Mouse (Mus musculus) left cerebral cortex, adult 2 months (tissue): ENCODE measurements at regions not wholly inside any gene's neighbourhood (a gene's known extent, or its start where the extent isn't known, plus 50 kb on each side); places are given as distances from the start of the nearest gene placed in this dataset.

ENCODE experiments used
- DNase-seq, 2 experiments: peaks; one replicate each; pipeline ENCODE4 v3.0.0; 2021 to 2022; ENCODE audit warnings: low spot score in 2 of 2, mixed read lengths in 1 of 2; ENCODE audit errors: extremely low spot score in 1 of 2
- H3K27ac ChIP-seq: fragments of 200-600 bp; 2 replicates; pipeline ENCODE4 v1.8.1; 2022
- H3K4me3 ChIP-seq: fragments of 200-600 bp; 2 replicates; pipeline ENCODE4 v1.8.1; 2022
- CTCF ChIP-seq: fragments of 200-600 bp; IDR thresholded peaks from 2 replicates; pipeline ENCODE4 v1.8.1; 2022; ENCODE audit warnings: antibody characterized with exemption, mild to moderate bottlenecking, moderate library complexity
- intact Hi-C: fragments of 180-260 bp; cut with DNase I; formaldehyde crosslinking; loops from one replicate; pipeline ENCODE4 v1.15.1; 2025

DNA sequence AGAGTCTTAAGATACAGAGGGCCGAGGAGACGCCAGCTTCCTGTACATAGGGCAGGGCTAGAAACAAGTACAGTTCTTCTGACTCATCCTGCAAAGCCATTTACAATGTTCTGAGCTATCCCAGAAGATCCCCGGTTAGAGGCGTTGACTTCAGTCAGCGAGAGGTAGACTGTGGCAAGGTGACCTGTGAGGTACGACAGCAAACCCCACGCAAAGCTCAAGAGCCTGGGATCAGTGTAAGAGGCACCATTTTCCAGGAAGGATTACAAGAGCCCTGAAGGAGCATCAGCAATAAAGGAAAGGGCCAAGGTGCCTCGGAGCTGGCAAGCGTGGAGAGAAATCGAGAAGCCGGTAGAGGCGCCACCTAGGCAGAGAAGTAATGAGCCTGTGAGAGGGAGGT lies 61.8 kb upstream of the Frmd6 start:
- no peak for TF ChIP-seq CTCF
- H3K27ac ChIP-seq, result no peak overlapping the region
- no peak overlapping the region for H3K4me3 ChIP-seq
- DNase-seq, result no peak
- intact Hi-C loops, result no loop called here

DNA sequence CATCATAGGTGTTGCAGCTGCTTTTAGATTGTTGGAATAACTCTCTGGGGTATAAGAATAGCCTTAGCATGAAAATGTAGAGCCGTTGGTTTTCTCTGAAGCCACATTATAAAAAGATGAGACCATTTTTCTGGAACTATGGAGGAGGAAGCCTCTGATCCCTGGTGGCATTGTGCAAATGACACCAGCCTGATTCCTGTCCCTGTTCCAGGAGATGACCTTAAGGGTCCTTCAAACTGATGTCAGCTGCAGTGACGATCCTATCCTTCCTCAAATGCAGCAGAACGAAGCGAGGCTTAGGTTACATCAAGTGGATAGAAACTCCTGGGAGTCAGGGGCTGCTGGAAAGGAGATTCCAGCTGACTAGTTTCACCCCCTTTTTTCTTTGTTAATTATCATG lies 59.0 kb upstream of the Frmd6 start:
- TF ChIP-seq CTCF, result no peak
- H3K27ac ChIP-seq, result no peak overlapping the region
- DNase-seq, result no peak
- intact Hi-C loops, result no loop called here
- H3K4me3 ChIP-seq, result no peak overlapping the region

DNA sequence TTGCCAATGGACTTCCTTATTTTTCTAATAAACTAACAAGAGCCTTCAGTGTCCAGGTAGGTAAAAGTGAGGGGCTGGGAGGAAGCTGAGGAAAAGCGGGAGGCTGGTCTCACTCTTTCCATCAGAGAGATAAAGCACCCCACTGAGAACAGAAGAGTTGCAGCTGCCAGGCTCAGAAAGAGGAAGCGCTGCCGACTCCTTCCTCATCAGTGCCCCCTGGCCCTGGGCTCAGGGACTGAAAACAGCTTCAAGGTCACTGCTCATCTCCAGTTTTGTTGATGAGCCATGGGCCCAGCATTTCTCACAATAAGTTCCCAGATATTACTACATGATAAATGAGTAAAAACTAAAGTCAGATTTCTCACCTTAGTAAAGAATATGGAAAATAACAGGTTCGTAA lies 57.4 kb upstream of the Frmd6 start:
- no peak for TF ChIP-seq CTCF
- H3K27ac ChIP-seq, result no peak overlapping the region
- intact Hi-C loops, result no loop called here
- no peak for DNase-seq
- H3K4me3 ChIP-seq, result no peak overlapping the region

DNA sequence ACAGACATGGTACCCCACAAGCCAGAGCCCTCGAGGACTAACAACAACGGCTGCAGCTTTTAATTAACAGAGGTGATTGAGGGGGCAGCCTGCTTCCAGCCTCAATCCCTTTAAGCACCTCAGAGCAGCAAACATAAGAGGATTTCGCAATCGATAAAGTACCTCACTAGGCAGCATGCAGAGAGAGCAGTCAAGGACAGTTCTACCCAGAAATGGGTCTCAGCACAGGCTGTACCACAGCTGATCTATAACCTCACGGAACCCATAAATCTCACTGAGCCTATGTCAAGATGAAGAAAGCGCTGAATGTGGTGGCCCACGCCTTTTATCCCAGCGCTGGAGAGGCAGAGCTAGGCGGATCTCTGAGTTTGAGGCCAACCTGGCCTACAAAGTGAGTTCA lies 56.6 kb upstream of the Frmd6 start:
- TF ChIP-seq CTCF, result no peak
- intact Hi-C loops, result no loop called here
- Histone ChIP-seq H3K27ac (no peak overlapping the region), H3K4me3 (no peak overlapping the region)
- no peak for DNase-seq

DNA sequence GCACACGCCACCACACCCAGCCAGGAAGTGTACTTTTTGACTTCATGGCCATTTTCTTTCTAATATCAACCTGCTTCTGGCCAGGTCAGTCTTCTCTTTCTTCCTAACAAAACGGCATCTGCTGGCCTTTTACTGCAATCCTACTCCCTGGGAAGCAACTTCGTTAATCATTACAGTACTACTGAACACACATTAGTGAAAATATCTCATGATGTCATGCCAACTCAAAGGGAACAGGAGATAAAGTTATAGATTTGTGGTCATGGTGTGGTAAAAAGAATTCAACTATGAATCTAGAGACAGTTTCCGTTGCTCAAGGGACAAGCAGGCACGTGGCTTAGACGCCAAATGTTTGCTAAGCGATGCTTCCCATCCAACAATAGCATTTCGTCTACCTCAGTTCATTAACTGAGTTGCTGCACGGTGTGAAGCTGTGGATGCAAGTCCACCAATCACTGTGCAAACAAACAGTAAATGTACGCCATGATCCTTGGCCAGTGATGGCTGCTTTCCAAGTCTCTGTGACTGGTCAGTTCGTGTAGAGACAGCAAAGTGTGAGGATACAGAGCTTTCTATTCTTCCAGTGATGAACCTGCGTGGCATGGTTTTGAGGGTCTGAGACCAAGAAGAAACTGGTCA lies 55.7 kb upstream of the Frmd6 start:
- H3K27ac ChIP-seq, result no peak overlapping the region
- intact Hi-C loops, result no loop called here
- no peak for TF ChIP-seq CTCF
- no peak for DNase-seq
- no peak overlapping the region for H3K4me3 ChIP-seq

DNA sequence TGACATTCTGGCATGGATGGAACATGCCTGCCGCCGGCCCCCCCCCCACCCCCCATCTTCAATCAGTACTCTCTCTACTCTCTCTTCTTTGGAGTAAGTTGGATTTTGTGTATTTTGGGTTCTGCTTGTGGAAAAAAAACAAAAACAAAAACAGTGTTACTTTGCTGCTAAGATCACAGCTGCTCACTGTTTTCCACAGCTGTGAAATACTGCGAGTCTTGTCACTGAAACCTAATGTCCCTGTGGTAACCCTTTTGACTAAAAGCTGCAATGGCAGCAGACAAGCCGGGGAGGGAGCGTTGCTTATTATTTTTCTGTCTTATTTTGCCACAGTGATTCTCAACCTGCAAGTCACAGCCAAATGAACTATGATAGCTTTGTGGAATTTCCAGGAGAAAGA lies 51.3 kb upstream of the Frmd6 start:
- intact Hi-C loops, result no loop called here
- no peak for DNase-seq
- Histone ChIP-seq H3K4me3 (no peak overlapping the region), H3K27ac (no peak overlapping the region)
- no peak for TF ChIP-seq CTCF

DNA sequence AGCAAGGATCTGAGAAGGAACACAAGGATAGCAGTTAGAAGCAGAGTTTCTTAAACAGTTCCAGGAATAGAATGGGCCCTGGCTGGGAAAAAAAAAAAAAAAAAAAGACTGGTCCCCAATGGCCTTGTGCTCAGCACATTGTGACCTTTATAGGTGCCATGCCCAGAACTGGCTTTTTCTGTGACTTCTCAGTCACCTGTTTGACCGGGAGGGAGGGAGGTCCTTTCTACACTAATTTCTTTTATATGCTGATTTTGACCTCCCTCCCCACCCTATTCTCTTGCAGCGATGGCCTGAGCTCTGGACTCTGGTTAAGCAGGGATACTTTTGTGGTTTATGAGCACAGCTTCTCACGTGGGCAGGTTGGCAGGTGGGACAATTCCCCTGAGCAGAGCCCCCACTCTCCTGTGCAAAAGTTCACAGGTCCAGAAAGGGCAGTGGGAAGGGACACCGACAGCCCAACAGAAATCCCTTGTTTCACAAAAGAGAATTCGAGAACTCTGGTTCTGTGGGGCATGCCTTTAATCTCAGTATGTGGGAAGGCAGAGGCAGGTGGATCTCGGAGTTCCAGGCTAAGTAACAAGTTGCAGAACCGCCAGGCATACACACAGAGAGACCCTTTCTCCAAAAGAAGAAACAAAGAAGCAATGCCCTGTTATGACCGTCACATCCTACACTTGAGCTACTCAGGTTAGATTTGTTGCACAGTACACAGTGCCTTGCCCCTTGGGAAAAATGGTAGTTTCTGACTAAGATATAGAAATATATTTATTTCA lies 50.3 kb upstream of the Frmd6 start:
- H3K27ac ChIP-seq, result no peak overlapping the region
- intact Hi-C loops, result loop anchor here (5.0 kb wide), 3 partner anchors 48 to 78 kb away; no protein-coding TSS in a partner anchor
- TF ChIP-seq CTCF, result no peak
- H3K4me3 ChIP-seq, result no peak overlapping the region
- DNase-seq, result no peak
